Mouse (Mus musculus) naive thymus-derived CD4-positive, alpha-beta T cell, adult 2 months (primary cell): ENCODE data around the gene Gm42421.
A peak's percentile ranks its signal among the peaks of the same experiment; 100 is the strongest.

Experiments
- DNase-seq: peaks from one replicate; pipeline ENCODE4 v3.0.0-alpha.2; 2011; ENCODE audit warnings: low read depth

The Gm42421 gene

GRCm38 (mm10) chr5:143927875-143928274 is at the start of gene Gm42421:
Gene Gm42421 (plus strand): TSS chr5:143928175.
- DNase-seq, result no peak

GRCm38 (mm10) chr5:143885274-143885673 is 42.7 kb upstream of the Gm42421 start:
- no peak for DNase-seq

- no peak for DNase-seq
Observed at GRCm38 (mm10) chr5:143890741-143891140, 37.2 kb upstream of the Gm42421 start.

GRCm38 (mm10) chr5:143892255-143892886 is 35.6 kb upstream of the Gm42421 start:
- no peak for DNase-seq

GRCm38 (mm10) chr5:143893396-143893795 is 34.6 kb upstream of the Gm42421 start:
- DNase-seq, result no peak

- no peak for DNase-seq
Observed at GRCm38 (mm10) chr5:143897635-143898330, 30.2 kb upstream of the Gm42421 start, which contains the start of gene Ankrd61. Gene Ankrd61 (minus strand): TSS chr5:143897685.

GRCm38 (mm10) chr5:143902111-143902510 is 25.9 kb upstream of the Gm42421 start:
- no peak for DNase-seq

- DNase-seq, result no peak
Observed at GRCm38 (mm10) chr5:143903813-143904212, 24.2 kb upstream of the Gm42421 start.

GRCm38 (mm10) chr5:143906429-143906828 is 21.5 kb upstream of the Gm42421 start:
- no peak for DNase-seq

- DNase-seq, result no peak
Observed at GRCm38 (mm10) chr5:143908926-143909325, 19.0 kb upstream of the Gm42421 start.

GRCm38 (mm10) chr5:143909417-143910400 is 18.3 kb upstream of the Gm42421 start, which contains the start of the genes Aimp2 and Pms2:
Gene Aimp2 (minus strand): TSS chr5:143909847.
Gene Pms2 (plus strand): TSS chr5:143909964.
- peak; percentile 96 for DNase-seq

GRCm38 (mm10) chr5:143916221-143916620 is 11.8 kb upstream of the Gm42421 start:
- no peak for DNase-seq

GRCm38 (mm10) chr5:143917418-143917817 is 10.6 kb upstream of the Gm42421 start:
- peak; percentile 80 for DNase-seq

- no peak for DNase-seq
Observed at GRCm38 (mm10) chr5:143918120-143918519, 9.9 kb upstream of the Gm42421 start.

GRCm38 (mm10) chr5:143924781-143925452 is 3.1 kb upstream of the Gm42421 start:
- DNase-seq, result no peak

- DNase-seq, result no peak
Observed at GRCm38 (mm10) chr5:143929291-143929690, 1.3 kb downstream of the Gm42421 start.

GRCm38 (mm10) chr5:143930656-143931055 is 2.7 kb downstream of the Gm42421 start:
- DNase-seq, result no peak

- DNase-seq, result no peak
Observed at GRCm38 (mm10) chr5:143931863-143932580, 4.0 kb downstream of the Gm42421 start.

- DNase-seq, result no peak
Observed at GRCm38 (mm10) chr5:143932831-143933230, 4.9 kb downstream of the Gm42421 start, which contains the start of gene Rsph10b. Gene Rsph10b (plus strand): TSS chr5:143933035.

GRCm38 (mm10) chr5:143933414-143933813 is 5.4 kb downstream of the Gm42421 start:
- no peak for DNase-seq

- DNase-seq, result no peak
Observed at GRCm38 (mm10) chr5:143933875-143934274, 5.9 kb downstream of the Gm42421 start.
